Mouse (Mus musculus): ENCODE results near the gene Stard8.

DNA sequence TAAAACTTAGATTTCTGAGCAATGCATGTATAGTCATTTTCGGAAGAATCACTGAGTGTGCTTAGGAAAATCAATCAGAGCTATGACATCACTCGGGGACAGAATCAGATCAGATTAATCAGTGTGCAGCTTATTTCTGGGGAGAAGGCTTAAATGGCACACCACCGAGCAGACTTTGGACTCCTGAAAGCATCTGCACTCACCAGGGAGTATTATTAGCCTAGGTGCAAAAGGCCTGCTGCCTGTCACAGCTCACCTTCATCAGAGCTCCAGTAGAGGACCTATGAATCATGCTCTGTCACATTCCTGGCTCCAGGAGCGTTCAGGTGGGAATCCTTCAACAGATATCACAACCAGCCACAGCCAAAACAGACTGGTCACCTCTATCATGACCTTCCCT lies 73.4 kb downstream of the Stard8 start:
- TF ChIP-seq EP300 (IDR thresholded peaks at IDR 0.05; ENCODE audit: insufficient read depth, low read depth, low read length): no peak
- no peak for TF ChIP-seq CTCF (IDR thresholded peaks at IDR 0.05; ENCODE audit: low read depth, low read length)
- no peak for TF ChIP-seq POLR2A (IDR thresholded peaks at IDR 0.05; ENCODE audit: insufficient read depth, low read length)
